Mouse (Mus musculus) thymus, postnatal 25 days (tissue): ENCODE results near the gene Slc9c1.
"Not testable (repeated sequence)": the region's sequence is repeated elsewhere in the genome, so short reads cannot be mapped to it uniquely, and the experiment has no call there.

Experiments
- DNase-seq: peaks from one replicate; pipeline ENCODE4 v3.0.0; 2022

Gene Slc9c1

GRCm38 (mm10) chr16:45535009-45535408, at the start of gene Slc9c1:
Gene Slc9c1, plus strand, starts transcription at chr16:45535309.
- no peak for DNase-seq

- DNase-seq: no peak
These were observed 42.2 kb upstream of the Slc9c1 start, which contains the start of gene Gm609 for GRCm38 (mm10) chr16:45492927-45493326. Gene Gm609, minus strand, starts transcription at chr16:45492969.

DNA sequence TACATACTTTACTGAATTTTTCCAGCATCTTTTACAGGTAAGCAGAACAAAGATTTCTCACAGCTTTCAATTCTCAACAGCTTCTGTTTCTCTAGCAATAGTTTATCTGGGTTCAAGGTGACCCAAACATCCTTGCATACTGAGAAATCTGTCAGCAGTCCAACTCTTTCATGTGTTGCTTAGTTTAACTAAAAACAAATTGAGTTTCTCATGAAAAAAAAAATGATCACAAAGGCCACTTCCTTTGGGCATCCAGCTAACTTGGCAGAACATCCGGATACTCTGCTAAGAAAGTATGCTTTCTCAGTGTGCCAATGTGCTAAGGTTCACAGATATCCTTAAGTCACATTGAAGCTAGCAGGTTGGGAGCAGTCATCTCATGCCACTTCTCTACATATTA, 39.8 kb upstream of the Slc9c1 start:
- no peak for DNase-seq

DNA sequence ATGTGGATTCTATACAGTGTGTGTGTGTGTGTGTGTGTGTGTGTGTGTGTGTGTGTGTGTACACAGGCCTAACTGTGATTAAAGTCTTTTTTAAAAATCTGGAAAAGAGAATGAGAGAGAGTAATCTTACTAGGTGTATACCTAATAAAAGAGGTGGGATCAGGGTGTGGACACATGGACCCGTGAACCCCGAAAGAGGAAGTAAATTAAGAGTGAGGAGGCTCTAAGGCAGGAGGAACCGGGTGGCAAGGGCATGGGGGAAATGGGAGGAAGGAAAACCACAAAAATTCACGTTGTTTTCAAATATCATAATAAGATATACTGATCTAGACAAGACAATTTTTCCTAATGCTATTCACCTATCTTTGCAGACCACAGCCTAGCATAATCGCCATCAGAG, 9.6 kb upstream of the Slc9c1 start:
- no peak for DNase-seq

GRCm38 (mm10) chr16:45531950-45532349, 3.2 kb upstream of the Slc9c1 start, which contains the start of gene Gm17783:
Gene Gm17783, minus strand, starts transcription at chr16:45532050.
- DNase-seq: no peak

DNA sequence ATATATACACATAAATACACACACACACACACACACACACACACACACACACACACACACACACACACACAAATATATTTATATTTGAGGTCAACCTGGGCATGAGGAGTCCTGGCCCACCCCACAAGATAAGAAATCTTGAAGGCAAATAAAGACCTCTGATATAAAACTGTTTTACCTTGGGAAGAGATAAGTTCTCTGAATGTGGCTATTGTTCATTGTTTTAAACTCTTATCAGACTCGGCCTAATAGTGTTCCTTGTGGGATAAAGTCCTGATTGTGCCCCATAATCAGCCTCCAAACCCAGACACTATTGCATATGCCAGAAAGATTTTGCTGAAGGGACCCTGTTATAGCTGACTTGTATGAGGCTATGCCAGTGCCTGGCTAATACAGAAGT, 3.2 kb downstream of the Slc9c1 start:
- not testable (repeated sequence) for DNase-seq

DNA sequence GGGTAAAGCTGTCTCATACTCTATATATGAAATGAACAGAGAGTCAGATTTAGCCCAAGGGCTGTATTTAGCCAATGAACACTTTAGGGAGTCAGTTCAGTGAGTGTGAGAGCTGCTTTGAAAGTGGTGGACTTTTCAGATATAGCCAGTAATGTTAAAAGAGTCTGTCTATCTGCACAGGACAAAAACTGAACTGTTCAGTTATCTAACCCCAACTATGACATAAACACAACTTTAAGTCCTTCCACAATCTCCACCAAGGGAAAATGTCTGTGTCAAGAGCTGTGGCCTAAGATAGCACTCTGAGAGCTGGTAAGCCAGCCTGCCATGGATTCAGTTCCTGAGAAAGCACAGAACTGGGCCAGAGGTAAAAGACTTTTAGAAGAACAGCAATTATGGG, 7.0 kb downstream of the Slc9c1 start:
- DNase-seq: no peak

- peak; percentile 5 for DNase-seq
These were observed 9.2 kb downstream of the Slc9c1 start for GRCm38 (mm10) chr16:45544341-45544740.

GRCm38 (mm10) chr16:45547982-45548381, 12.9 kb downstream of the Slc9c1 start:
- DNase-seq: no peak

DNA sequence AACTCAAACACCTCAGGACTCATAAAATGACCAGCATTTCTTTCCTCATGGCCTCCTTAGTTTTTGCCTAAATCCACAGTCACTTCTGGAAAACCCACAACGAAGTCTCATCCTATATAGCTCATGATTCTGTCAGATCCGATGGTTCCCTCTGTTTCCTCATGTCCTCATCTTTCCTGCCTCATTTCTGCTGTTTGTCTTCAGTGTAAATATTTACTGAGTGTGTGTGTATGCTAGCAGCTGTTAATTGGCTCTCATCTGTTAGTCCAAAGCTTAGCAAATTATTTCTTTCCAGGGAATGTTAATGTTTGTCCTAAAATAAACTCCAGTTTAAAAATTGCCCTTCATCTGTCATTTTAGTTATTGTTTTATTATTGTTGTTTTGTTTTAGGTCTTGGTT, 16.5 kb downstream of the Slc9c1 start:
- no peak for DNase-seq

DNA sequence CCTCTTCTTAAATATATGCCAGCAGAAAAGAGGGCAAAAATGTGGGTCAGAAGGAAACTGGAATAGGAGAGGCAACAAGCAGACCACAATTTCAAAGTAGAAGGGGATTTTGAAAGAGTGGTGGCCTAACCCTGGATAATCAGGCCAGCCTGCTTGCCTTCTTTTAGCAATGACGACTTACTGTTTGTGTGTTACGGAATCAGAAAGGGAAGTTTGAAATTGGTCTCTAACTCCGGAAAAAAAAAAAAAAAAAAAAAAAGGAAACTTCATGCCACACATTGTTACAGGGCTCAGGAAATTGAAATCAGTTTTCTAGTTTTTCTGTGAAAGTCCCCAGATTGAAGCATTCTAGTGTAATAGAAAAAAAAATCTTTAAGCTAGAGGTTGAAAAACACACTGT, 26.6 kb downstream of the Slc9c1 start:
- no peak for DNase-seq

- no peak for DNase-seq
These were observed 37.2 kb downstream of the Slc9c1 start for GRCm38 (mm10) chr16:45572307-45572706.

DNA sequence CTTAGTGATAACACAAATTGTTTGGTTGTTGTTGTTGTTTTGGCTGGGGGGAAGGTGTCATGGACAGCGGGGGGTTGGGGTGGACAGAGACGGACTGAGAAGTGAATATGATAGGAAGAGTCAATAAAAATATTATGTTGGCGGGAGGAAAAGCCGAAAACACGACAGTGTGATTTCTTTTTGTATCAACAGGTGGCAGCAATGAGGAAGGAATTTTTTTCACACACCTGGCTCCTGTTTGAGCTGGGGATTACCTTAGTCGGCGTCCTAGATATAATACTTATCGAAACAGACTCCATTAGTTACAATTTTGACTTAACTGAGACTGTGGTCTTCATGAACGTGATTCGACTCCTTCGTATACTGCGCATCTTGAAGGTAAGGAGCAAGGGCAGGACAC, 44.8 kb downstream of the Slc9c1 start:
- no peak for DNase-seq

DNA sequence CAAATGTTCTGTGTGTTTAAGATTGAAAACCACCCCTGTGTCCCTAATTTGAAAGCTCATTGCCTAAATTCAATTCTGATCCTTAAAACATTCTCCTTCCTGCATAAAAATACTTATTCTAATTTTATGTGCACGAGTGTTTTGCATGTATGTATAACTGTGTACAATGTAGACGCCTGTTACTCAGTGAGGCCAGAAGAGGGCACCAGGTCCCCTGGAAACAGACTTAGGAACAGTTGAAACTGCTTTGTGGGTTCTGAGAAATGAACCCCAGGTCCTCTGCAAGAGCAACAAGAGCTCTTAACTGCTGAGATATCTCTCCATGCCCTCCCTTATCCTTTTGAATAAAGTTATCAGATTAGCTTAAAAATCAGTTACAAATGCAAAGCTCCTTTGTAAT, 47.4 kb downstream of the Slc9c1 start:
- DNase-seq: peak; percentile 50

DNA sequence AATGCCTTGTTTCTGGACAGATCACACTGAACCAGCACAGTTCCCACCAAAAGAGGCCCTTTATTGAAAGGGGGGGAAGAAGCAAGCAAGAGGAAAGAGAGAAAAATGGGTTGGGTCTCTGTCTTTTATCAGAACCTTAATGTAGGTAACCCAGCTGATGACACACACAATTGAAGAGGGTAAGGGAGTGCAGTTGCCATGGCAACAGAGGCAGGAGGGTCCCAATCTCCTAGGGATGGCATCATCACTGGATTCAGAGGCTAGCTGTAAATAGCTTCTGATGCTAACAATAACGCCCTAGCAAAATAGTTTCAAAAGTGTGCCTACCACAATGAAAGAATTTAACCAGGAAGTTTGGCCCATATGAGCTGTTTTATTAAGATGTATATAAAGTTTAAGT, 58.5 kb downstream of the Slc9c1 start:
- no peak for DNase-seq

GRCm38 (mm10) chr16:45595494-45595893, 60.4 kb downstream of the Slc9c1 start:
- no peak for DNase-seq

DNA sequence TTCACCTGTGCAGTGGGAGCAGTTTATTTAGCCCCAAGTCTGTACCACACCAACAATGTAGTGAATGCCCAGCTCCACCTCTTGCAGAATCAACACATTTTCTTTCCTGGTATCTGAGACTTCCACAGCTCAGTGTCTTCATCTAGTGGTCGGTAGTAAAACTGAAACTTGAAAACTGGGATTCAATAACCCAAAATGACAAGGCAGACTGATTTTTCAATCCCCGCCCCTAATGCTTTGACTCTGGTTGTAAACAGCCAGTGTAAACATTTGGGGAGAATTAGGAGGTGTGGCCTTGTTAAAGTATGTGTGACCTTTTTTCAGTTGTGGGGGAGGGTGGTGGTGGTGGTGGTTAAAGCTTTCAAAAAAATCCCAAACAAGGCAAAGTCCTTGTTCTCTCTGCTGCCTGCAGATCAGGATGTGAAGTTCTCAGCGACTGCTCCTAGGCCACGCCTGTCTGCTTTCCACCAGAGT, 73.4 kb downstream of the Slc9c1 start:
- no peak for DNase-seq

DNA sequence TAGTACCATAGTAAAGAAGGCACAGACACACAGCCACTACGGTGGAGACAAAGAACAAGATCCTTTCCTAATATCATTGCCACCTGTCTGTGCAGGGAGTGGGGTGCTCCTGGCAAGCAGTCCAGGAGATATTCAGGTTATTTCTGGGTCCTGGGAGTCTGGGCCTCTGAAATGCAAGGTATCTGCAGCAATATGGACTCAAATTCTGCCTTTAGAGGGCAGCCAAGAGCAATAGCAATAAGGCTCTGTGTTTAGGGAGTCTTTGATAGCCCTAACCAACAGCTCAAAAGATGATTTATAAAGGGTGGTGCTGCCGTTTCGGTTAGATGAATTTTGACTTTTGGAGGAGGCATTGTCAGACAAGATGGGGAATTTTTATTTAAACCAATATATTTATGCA, 74.2 kb downstream of the Slc9c1 start:
- peak; percentile 19 for DNase-seq

DNA sequence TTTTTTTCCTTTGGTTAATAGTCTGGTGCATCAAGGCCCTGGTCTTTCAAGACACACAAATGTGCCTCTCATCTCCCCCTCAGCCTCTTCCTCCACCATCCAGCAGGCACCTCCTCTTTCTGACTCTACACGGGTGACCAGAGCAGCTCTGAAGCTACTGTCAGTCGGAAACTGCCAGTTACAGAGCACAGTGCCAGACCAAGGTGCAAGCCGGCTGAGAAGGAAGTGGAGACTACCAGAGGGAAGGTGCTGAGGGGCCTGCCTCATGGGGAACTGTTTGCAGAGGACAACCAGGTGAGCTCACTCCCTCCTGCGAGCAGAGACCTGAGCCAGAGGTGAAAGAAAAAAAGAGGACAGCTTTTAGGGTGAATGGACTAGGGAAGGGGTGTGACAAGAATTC, 75.2 kb downstream of the Slc9c1 start, which contains the start of gene Gcsam:
TSS of gene Gcsam (plus strand) at position 114 of the 400 bp plus-strand sequence.
- no peak for DNase-seq

DNA sequence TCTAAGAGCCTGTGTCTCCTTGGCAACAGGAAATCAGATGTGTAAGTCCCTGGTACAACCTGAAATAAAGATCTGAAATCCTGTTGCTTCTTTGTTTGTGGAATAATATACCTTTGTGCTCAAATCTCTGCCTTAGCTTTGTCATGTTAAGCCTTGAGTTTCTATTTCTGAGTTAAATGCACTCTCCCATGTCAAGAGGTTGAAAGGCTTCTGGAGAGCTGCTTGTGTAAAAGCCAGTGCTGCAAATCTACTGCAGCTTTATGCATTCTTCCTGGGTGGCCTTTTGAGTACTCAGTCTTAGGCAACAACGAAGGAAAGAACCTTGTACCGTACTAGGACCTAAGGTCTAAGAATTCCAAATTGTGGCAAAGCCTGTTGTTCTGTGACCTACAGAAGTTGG, 78.1 kb downstream of the Slc9c1 start:
- DNase-seq: no peak

GRCm38 (mm10) chr16:45615944-45616343, 80.8 kb downstream of the Slc9c1 start:
- no peak for DNase-seq

DNA sequence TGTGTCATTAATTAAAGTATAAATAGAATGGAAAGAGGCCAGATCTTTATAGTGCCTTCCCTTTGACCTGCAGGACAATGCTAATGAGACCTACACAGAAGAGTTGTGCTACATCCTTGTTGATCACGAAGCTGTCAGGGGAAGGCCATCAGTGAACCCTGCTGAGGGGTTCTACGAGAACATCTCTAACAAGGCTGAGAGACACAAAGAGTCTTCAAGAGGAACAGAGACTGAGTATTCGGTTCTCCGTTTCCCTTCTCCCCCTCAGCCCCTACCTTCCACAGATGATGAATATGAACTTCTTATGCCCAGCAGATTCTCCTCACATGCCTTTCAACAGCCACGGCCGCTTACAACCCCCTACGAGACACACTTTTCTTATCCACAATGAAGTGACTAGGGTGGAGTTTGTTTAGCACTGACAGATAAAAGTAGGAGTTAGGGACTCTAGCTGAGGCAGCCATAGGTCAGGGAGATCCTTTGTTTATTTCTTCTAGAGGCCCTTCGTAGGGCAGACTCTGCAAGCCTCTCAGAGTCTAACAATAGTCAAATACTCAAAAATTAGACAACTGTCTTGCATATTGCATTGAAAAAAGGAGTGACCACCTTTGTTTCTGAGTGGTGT, 84.8 kb downstream of the Slc9c1 start:
- DNase-seq: no peak

- no peak for DNase-seq
These were observed 88.1 kb downstream of the Slc9c1 start for GRCm38 (mm10) chr16:45623230-45623629.

DNA sequence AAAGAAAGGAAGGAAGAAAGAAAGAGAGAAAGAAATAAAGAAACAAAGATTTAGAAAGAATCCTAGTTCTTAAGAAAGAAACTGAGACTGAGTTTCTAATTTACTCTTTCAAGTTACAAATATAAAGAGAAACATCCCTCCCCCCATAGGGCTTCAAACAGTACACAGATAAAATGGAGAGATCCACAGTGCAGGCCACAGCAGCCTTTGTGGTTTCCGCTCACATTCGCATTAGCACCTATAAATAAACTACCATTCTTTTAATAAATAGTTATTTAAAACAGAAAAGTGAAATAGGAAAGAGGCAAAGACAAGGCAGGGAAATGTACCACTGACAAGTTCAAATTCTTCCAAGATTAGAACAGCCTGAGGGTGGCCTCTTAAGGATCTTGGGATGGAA, 89.7 kb downstream of the Slc9c1 start:
- DNase-seq: no peak

DNA sequence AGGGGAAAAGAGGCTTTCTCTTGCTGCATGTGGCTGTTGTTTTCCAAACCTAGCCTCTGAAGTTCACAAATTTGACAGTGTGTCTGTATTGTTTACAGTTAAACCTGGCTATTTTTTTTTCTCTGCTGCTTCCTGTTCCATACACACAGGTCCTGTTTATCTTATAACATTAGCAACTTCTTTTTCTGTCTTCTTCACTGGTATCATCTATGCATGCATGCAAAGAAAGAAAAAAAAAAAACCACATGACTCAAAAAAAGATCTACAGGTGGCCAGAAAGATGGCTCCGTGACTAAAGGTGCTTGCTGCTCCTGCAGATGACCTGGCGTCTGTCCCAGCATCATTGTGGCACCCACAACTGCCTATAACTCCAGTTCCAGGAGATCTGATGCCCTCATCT, 90.2 kb downstream of the Slc9c1 start:
- DNase-seq: no peak
